Mouse (Mus musculus): Measurements from ENCODE around the gene Hist1h2bh.

DNA sequence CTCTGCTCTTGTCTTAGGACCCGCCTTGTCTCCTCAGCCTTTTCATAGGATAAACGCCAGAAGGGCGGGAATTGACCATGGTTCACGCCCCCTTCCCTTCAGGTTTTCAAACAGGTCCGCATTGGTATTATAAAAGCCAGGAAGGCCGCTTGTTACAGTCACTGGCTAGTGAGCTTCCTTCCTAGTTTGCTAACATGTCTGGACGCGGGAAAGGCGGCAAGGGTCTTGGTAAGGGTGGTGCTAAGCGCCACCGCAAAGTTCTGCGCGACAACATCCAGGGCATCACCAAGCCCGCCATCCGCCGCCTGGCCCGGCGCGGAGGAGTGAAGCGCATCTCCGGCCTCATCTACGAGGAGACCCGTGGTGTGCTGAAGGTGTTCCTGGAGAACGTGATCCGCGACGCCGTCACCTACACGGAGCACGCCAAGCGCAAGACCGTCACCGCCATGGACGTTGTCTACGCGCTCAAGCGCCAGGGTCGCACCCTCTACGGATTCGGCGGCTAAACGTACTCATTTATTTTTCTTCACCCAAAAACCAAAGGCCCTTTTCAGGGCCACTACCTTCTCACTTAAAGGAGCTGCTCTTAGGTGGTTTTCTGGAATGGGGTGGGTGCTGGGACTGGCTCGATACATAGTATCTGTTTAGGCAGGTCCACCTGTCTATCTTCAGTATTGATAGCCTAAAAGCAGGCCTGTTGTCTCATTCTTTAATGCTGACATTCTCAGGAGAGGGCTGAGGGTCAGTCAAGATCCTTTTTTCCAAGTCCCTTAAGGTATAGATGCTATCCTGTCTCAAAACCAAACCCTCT, 38.4 kb upstream of the Hist1h2bh start, which contains the start of gene Hist1h4d:
- no peak for TF ChIP-seq CTCF (IDR thresholded peaks at IDR 0.05; ENCODE audit: low read depth, low read length)
- peak; percentile 100 for TF ChIP-seq POLR2A (IDR thresholded peaks at IDR 0.05; ENCODE audit: extremely low read depth, insufficient read depth, low read length)
